Mouse (Mus musculus) midbrain, embryonic 14.5 days (tissue): ENCODE results near the gene Dusp18. TPM values are rescaled to one million over a fixed set of nuclear protein-coding genes. Genes with fewer than 3 reads are reported as not detected.

ENCODE experiments used
- ATAC-seq: fragments of 200-750 bp; cut with Nextera tagmentation; 2 replicates; pipeline ENCODE4 v1.8.0; 2017; ENCODE audit warnings: moderate number of reproducible peaks, moderate library complexity; ENCODE audit not compliant: low FRiP score, low TSS enrichment
- DNase-seq: peaks from one replicate; pipeline ENCODE4 v3.0.0-alpha.2; 2015
- H3K27ac ChIP-seq: fragments of 300-500 bp; sonication (generic); replicated peaks from 2 replicates; pipeline ENCODE4 v1.5.1; 2014; ENCODE audit warnings: mild to moderate bottlenecking, low read depth, low read length, moderate library complexity
- H3K27me3 ChIP-seq: fragments of 300-500 bp; sonication (generic); 2 replicates; pipeline ENCODE4 v1.6.1; 2014; ENCODE audit warnings: low read length, control low read depth, mixed read lengths; ENCODE audit not compliant: control insufficient read depth, insufficient read depth
- H3K36me3 ChIP-seq: fragments of 300-500 bp; sonication (generic); 2 replicates; pipeline ENCODE4 v1.6.1; 2014; ENCODE audit warnings: low read length, control low read depth; ENCODE audit not compliant: control insufficient read depth, insufficient read depth
- H3K4me1 ChIP-seq: fragments of 300-500 bp; sonication (generic); 2 replicates; pipeline ENCODE4 v1.6.1; 2014; ENCODE audit warnings: mild to moderate bottlenecking, antibody characterized with exemption, low read length, control low read depth; ENCODE audit not compliant: control insufficient read depth, insufficient read depth
- H3K4me2 ChIP-seq: fragments of 300-500 bp; sonication (generic); 2 replicates; pipeline ENCODE4 v1.6.1; 2014; ENCODE audit warnings: mild to moderate bottlenecking, low read length, moderate library complexity
- H3K4me3 ChIP-seq: fragments of 300-500 bp; sonication (generic); replicated peaks from 2 replicates; pipeline ENCODE4 v1.5.1; 2014; ENCODE audit warnings: low read depth, low read length
- H3K9ac ChIP-seq: fragments of 300-500 bp; sonication (generic); replicated peaks from 2 replicates; pipeline ENCODE4 v1.6.1; 2014; ENCODE audit warnings: mild to moderate bottlenecking, low read length, moderate library complexity
- H3K9me3 ChIP-seq: fragments of 300-500 bp; sonication (generic); 2 replicates; pipeline ENCODE4 v1.6.1; 2016; ENCODE audit warnings: low read length, control low read depth, mixed read lengths; ENCODE audit not compliant: control insufficient read depth
- WGBS: fragments of 180-500 bp; shearing (Covaris S2); extraction: QIAGEN DNeasy Blood & Tissue Kit; methylation state at CpG from one replicate; pipeline ENCODE4 v1.1.7; 2014; 5-methylcytosine and 5-hydroxymethylcytosine counted together
- polyA plus RNA-seq: library from polyadenylated mRNA; unstranded; fragments of >200 nt; fragmentation: Nextera tagmentation; extraction: Ambion mirVana; gene quantifications from 2 replicates; pipeline ENCODE4 v1.2.1, GENCODE M21; 2014

The Dusp18 gene
- polyA plus RNA-seq, 1 experiment from 2014 or later = 38.1 TPM

GRCm38 (mm10) chr11:3941371-3941770 lies 46.3 kb downstream of the Dusp18 start:
- no peak for ATAC-seq
- no peak overlapping the region for H3K4me3 ChIP-seq
- no peaks in the 10 kb centered on the region for H3K9me3 ChIP-seq
- WGBS = 84% methylated on average over 7 of the region's 7 CpGs
- DNase-seq = no peak
- H3K4me2 ChIP-seq = no peak overlapping the region
- no peaks in the 10 kb centered on the region for H3K27me3 ChIP-seq
- H3K9ac ChIP-seq = no peak overlapping the region
- H3K4me1 ChIP-seq = no peaks in the 10 kb centered on the region
- H3K27ac ChIP-seq = no peak overlapping the region
- H3K36me3 ChIP-seq = no peaks in the 10 kb centered on the region

- Histone ChIP-seq H3K9me3 (no peaks in the 10 kb centered on the region), H3K36me3 (no peaks in the 10 kb centered on the region), H3K4me1 (no peaks in the 10 kb centered on the region), H3K27me3 (no peaks in the 10 kb centered on the region), H3K4me2 (no peak overlapping the region), H3K4me3 (no peak overlapping the region), H3K9ac (no peak overlapping the region), H3K27ac (no peak overlapping the region)
- 7% methylated on average over 1 of the region's 1 CpGs for WGBS
- DNase-seq (no peak), ATAC-seq (no peak)
Observed at GRCm38 (mm10) chr11:3946386-3946785, 51.3 kb downstream of the Dusp18 start.

Other genes starting within 250 kb of the Dusp18 start
- 32.1 and 32.2 TPM in 2 replicates for gene Morc2a, start 246.0 kb upstream of the Dusp18 start, polyA plus RNA-seq
- 21.2 and 30.0 TPM in 2 replicates for gene Osbp2, start 31.3 kb upstream of the Dusp18 start, polyA plus RNA-seq
- 0.35 TPM in 1 of 2 replicates, not detected in the other for gene 4921536K21Rik, start 142 bp upstream of the Dusp18 start, polyA plus RNA-seq
- gene Slc35e4, start 19.4 kb downstream of the Dusp18 start, polyA plus RNA-seq = 10.8 and 14.5 TPM in 2 replicates
- 11.7 and 21.2 TPM in 2 replicates for gene Tcn2, start 36.9 kb downstream of the Dusp18 start, polyA plus RNA-seq
- 39.2 and 54.4 TPM in 2 replicates for gene Pes1, start 68.7 kb downstream of the Dusp18 start, polyA plus RNA-seq
- gene 4930556J24Rik, start 81.5 kb downstream of the Dusp18 start, polyA plus RNA-seq = 0.24 TPM in 1 of 2 replicates, not detected in the other
- 3.6 and 4.2 TPM in 2 replicates for gene Gal3st1, start 88.4 kb downstream of the Dusp18 start, polyA plus RNA-seq
- not detected in 2 replicates for gene Sec14l4, start 136.2 kb downstream of the Dusp18 start, polyA plus RNA-seq
- 0.38 and 0.77 TPM in 2 replicates for gene Sec14l3, start 169.6 kb downstream of the Dusp18 start, polyA plus RNA-seq
- 7.6 and 9.1 TPM in 2 replicates for gene Mtfp1, start 200.2 kb downstream of the Dusp18 start, polyA plus RNA-seq
- gene Sec14l2, start 228.2 kb downstream of the Dusp18 start, polyA plus RNA-seq = 2.0 and 3.3 TPM in 2 replicates
- gene Rnf215, start 240.0 kb downstream of the Dusp18 start, polyA plus RNA-seq = 52.7 and 52.9 TPM in 2 replicates